Mouse (Mus musculus) neutrophil, adult 5-6 weeks (primary cell): ENCODE measurements around the gene Smdt1. TPM values are rescaled to one million over a fixed set of nuclear protein-coding genes. Genes with fewer than 3 reads are reported as not detected.
"Not testable (repeated sequence)": the region's sequence is repeated elsewhere in the genome, so short reads cannot be mapped to it uniquely, and the experiment has no call there.

Source experiments
- ATAC-seq: fragments of 151-379, 151-347 bp; 2 replicates; pipeline ENCODE4 v1.8.0; 2017; ENCODE audit warnings: mild to moderate bottlenecking, moderate TSS enrichment; ENCODE audit not compliant: insufficient number of reproducible peaks, poor library complexity, low FRiP score, severe bottlenecking; ENCODE audit errors: extremely low read depth
- total RNA-seq: library from RNA; stranded (forward); fragments of 200-1000 nt; gene quantifications from 2 replicates; pipeline ENCODE4 v1.2.3, GENCODE M21; 2017

Gene Smdt1
- total RNA-seq, 1 experiment from 2014 or later = 34.0 TPM

- ATAC-seq = not testable (repeated sequence)
These were observed 55.2 kb downstream of the Smdt1 start, which contains the start of gene Cyp2d11 for GRCm38 (mm10) chr15:82393922-82394321. Cyp2d11 (minus strand) TSS chr15:82394022.

- ATAC-seq = not testable (repeated sequence)
These were observed 57.2 kb downstream of the Smdt1 start for GRCm38 (mm10) chr15:82395955-82396354.

Other genes starting within 250 kb of the Smdt1 start
- 35.9 and 37.9 TPM in 2 replicates for gene Ccdc134, start 211.0 kb upstream of the Smdt1 start, total RNA-seq
- gene Srebf2, start 191.8 kb upstream of the Smdt1 start, total RNA-seq = 71.5 and 74.5 TPM in 2 replicates
- gene Shisa8, start 126.1 kb upstream of the Smdt1 start, total RNA-seq = 0.58 and 1.1 TPM in 2 replicates
- 157 and 160 TPM in 2 replicates for gene Tnfrsf13c, start 114.6 kb upstream of the Smdt1 start, total RNA-seq
- not detected in 2 replicates for gene Cenpm, start 94.2 kb upstream of the Smdt1 start, total RNA-seq
- not detected in 2 replicates for gene 1500009C09Rik, start 86.6 kb upstream of the Smdt1 start, total RNA-seq
- gene Sept3, start 64.1 kb upstream of the Smdt1 start, total RNA-seq = not detected in 2 replicates
- not detected in 2 replicates for gene Wbp2nl, start 40.0 kb upstream of the Smdt1 start, total RNA-seq
- gene Naga, start within 50 bp of the Smdt1 start, total RNA-seq = 32.2 and 40.0 TPM in 2 replicates
- gene Pheta2, start within 50 bp of the Smdt1 start, total RNA-seq = 0.35 and 0.37 TPM in 2 replicates
- 119 and 121 TPM in 2 replicates for gene Ndufa6, start 15.4 kb downstream of the Smdt1 start, total RNA-seq
- gene Cyp2d22, start 41.3 kb downstream of the Smdt1 start, total RNA-seq = 2.2 and 4.7 TPM in 2 replicates
- not detected in 2 replicates for gene Cyp2d11, start 55.1 kb downstream of the Smdt1 start, total RNA-seq
- gene Cyp2d10, start 68.2 kb downstream of the Smdt1 start, total RNA-seq = not detected in 2 replicates
- not detected in 2 replicates for gene Cyp2d9, start 94.5 kb downstream of the Smdt1 start, total RNA-seq
- gene Cyp2d12, start 216.1 kb downstream of the Smdt1 start, total RNA-seq = not detected in 2 replicates